Mouse (Mus musculus): Measurements from ENCODE around the gene Gtf3c4. TPM values are rescaled to one million over a fixed set of nuclear protein-coding genes. Genes with fewer than 3 reads are reported as not detected.

The Gtf3c4 gene
- polyA plus RNA-seq, 1 experiment from 2014 or later, result 18.2 TPM

GRCm38 (mm10) chr2:28796298-28796697, 43.9 kb downstream of the Gtf3c4 start:
- no peak overlapping the region for H3K4me3 ChIP-seq
- WGBS, result 77% methylated on average over 8 of the region's 8 CpGs
- H3K27ac ChIP-seq, result peak overlapping the region; percentile 83
- peaks cover 36% of the 10 kb centered on the region for H3K4me1 ChIP-seq (replicated peaks)
- no peak overlapping the region for H3K4me2 ChIP-seq
- no peaks in the 10 kb centered on the region for H3K36me3 ChIP-seq
- H3K27me3 ChIP-seq, result peaks cover 19% of the 10 kb centered on the region; the same call in 1 of the 2 replicates
- peak overlapping the region; percentile 19; the same call in 1 of the 2 replicates for H3K9ac ChIP-seq
- H3K9me3 ChIP-seq, result no peaks in the 10 kb centered on the region
- ATAC-seq (ENCODE audit: low FRiP score), result no peak

GRCm38 (mm10) chr2:28794623-28795022, 45.5 kb downstream of the Gtf3c4 start:
- H3K9me3 ChIP-seq, result no peaks in the 10 kb centered on the region
- no peaks in the 10 kb centered on the region for H3K36me3 ChIP-seq
- H3K4me3 ChIP-seq, result no peak overlapping the region
- no peak overlapping the region for H3K27ac ChIP-seq
- 82% methylated on average over 5 of the region's 5 CpGs for WGBS
- ATAC-seq (ENCODE audit: low FRiP score), result no peak
- H3K4me1 ChIP-seq (replicated peaks), result peaks cover 36% of the 10 kb centered on the region
- H3K9ac ChIP-seq, result no peak overlapping the region
- peaks cover 17% of the 10 kb centered on the region; the same call in 1 of the 2 replicates for H3K27me3 ChIP-seq
- H3K4me2 ChIP-seq, result no peak overlapping the region

- no peak overlapping the region for H3K4me3 ChIP-seq
- H3K4me2 ChIP-seq, result peak overlapping the region; percentile 33
- WGBS, result 22% methylated on average over 5 of the region's 6 CpGs
- H3K27ac ChIP-seq, result peak overlapping the region; percentile 62
- no peak overlapping the region for H3K9ac ChIP-seq
- H3K4me1 ChIP-seq (replicated peaks), result peaks cover 29% of the 10 kb centered on the region
- ATAC-seq (ENCODE audit: low FRiP score), result peak; percentile 76; the same call in 1 of the 2 replicates
- peaks cover 25% of the 10 kb centered on the region for H3K27me3 ChIP-seq
- no peaks in the 10 kb centered on the region for H3K9me3 ChIP-seq
- no peaks in the 10 kb centered on the region for H3K36me3 ChIP-seq
Measured at GRCm38 (mm10) chr2:28792931-28793610, 47.1 kb downstream of the Gtf3c4 start.

DNA sequence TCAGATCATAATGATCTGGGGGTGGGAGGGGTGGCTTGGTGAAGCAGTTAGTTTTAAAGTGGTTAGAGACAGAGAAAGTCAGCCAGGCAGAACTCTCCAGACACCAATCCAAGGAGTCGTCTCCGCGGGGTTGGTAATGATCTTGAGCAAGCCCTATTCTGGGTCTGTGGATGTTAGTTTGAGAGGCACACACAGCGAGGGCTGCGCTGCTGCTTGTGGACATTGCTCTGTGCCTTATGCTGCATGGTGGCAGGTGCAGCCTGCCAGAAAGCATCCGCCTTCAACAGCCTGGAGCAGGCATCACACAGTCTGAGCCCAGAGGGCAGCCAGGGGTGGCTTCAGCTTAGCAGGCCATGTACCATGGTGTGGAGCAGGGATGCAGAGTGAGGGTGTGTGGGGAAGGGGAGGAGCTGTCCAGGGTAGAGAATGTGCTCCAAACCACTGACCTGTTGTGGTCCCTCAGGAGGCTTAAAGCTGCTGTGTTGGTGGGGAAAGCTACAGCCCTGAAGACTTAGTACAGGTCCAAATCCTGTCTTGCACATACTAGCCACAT, 53.0 kb downstream of the Gtf3c4 start:
- peak; percentile 55 for ATAC-seq (ENCODE audit: low FRiP score)

GRCm38 (mm10) chr2:28786355-28787066, 53.6 kb downstream of the Gtf3c4 start:
- Histone ChIP-seq H3K27me3 (peaks cover 42% of the 10 kb centered on the region), H3K36me3 (no peaks in the 10 kb centered on the region), H3K9me3 (no peaks in the 10 kb centered on the region), H3K27ac (peak overlapping the region; percentile 60), H3K4me1 (replicated peaks) (peaks cover 28% of the 10 kb centered on the region), H3K4me3 (no peak overlapping the region), H3K9ac (no peak overlapping the region), H3K4me2 (no peak overlapping the region)
- 55% methylated on average over 16 of the region's 16 CpGs for WGBS
- ATAC-seq (ENCODE audit: low FRiP score), result peak; percentile 54

More for the DNA sequence above, 53.0 kb downstream of the Gtf3c4 start:
- peaks cover 46% of the 10 kb centered on the region for H3K27me3 ChIP-seq
- 52% methylated on average over 6 of the region's 6 CpGs for WGBS
- H3K4me2 ChIP-seq, result no peak overlapping the region; the same call in 1 of the 2 replicates
- no peaks in the 10 kb centered on the region for H3K9me3 ChIP-seq
- no peaks in the 10 kb centered on the region for H3K36me3 ChIP-seq
- H3K27ac ChIP-seq, result peak overlapping the region; percentile 70
- H3K9ac ChIP-seq, result no peak overlapping the region
- H3K4me3 ChIP-seq, result no peak overlapping the region
- peaks cover 28% of the 10 kb centered on the region for H3K4me1 ChIP-seq (replicated peaks)

- H3K9ac ChIP-seq, result no peak overlapping the region
- H3K27me3 ChIP-seq, result peaks cover 53% of the 10 kb centered on the region
- ATAC-seq (ENCODE audit: low FRiP score), result no peak
- no peaks in the 10 kb centered on the region for H3K9me3 ChIP-seq
- H3K4me1 ChIP-seq (replicated peaks), result peaks cover 41% of the 10 kb centered on the region
- no peak overlapping the region for H3K4me3 ChIP-seq
- 84% methylated on average over 4 of the region's 4 CpGs for WGBS
- no peaks in the 10 kb centered on the region for H3K36me3 ChIP-seq
- H3K27ac ChIP-seq, result no peak overlapping the region
- no peak overlapping the region for H3K4me2 ChIP-seq
Measured at GRCm38 (mm10) chr2:28781310-28781709, 58.9 kb downstream of the Gtf3c4 start.

- Histone ChIP-seq H3K27me3 (peaks cover 58% of the 10 kb centered on the region), H3K4me3 (no peak overlapping the region), H3K4me1 (replicated peaks) (peaks cover 30% of the 10 kb centered on the region), H3K36me3 (no peaks in the 10 kb centered on the region), H3K27ac (no peak overlapping the region), H3K4me2 (no peak overlapping the region), H3K9me3 (no peaks in the 10 kb centered on the region), H3K9ac (no peak overlapping the region)
- WGBS, result 47% methylated on average over 16 of the region's 16 CpGs
- ATAC-seq (ENCODE audit: low FRiP score), result peak; percentile 68; the same call in 1 of the 2 replicates
Measured at GRCm38 (mm10) chr2:28780001-28780782, 60.0 kb downstream of the Gtf3c4 start.

- Histone ChIP-seq H3K36me3 (no peaks in the 10 kb centered on the region), H3K9me3 (no peaks in the 10 kb centered on the region), H3K27ac (no peak overlapping the region), H3K4me1 (replicated peaks) (peaks cover 37% of the 10 kb centered on the region), H3K4me3 (no peak overlapping the region), H3K27me3 (peaks cover 47% of the 10 kb centered on the region), H3K9ac (no peak overlapping the region), H3K4me2 (no peak overlapping the region)
- ATAC-seq (ENCODE audit: low FRiP score), result no peak
- WGBS, result 72% methylated on average over 2 of the region's 2 CpGs
Measured at GRCm38 (mm10) chr2:28776728-28777127, 63.4 kb downstream of the Gtf3c4 start.

DNA sequence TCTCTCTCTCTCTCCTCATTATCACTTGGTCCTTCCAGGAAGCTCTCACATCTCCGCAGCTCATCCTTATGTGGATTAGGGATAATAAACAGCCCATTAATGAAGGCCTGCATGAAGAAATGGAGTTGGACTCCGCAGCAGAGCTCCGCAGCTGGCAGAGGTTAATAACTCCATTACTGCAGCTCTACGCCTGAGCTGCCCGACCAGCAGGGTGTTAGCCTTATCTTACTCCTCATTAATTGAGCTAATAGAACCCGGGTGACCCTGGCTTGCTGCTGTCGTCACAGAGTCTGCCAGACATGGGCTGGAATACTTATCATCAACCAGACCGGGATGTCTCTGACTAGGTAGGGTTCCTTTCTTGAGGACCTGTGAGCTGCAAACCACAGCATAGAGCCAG, 66.1 kb downstream of the Gtf3c4 start:
- Histone ChIP-seq H3K36me3 (no peaks in the 10 kb centered on the region), H3K27ac (peak overlapping the region; percentile 37; the same call in 1 of the 2 replicates), H3K4me3 (no peak overlapping the region), H3K4me1 (replicated peaks) (peaks cover 33% of the 10 kb centered on the region), H3K9ac (no peak overlapping the region), H3K9me3 (no peaks in the 10 kb centered on the region), H3K4me2 (no peak overlapping the region), H3K27me3 (peaks cover 48% of the 10 kb centered on the region)
- ATAC-seq (ENCODE audit: low FRiP score), result 0 out of 2 replicates have a peak, but pooled peaks have one; percentile 52
- WGBS, result 49% methylated on average over 8 of the region's 8 CpGs

All from hindbrain, embryonic 13.5 days (tissue).